Mouse (Mus musculus): ENCODE results near the gene Astn1.

The Astn1 gene

DNA sequence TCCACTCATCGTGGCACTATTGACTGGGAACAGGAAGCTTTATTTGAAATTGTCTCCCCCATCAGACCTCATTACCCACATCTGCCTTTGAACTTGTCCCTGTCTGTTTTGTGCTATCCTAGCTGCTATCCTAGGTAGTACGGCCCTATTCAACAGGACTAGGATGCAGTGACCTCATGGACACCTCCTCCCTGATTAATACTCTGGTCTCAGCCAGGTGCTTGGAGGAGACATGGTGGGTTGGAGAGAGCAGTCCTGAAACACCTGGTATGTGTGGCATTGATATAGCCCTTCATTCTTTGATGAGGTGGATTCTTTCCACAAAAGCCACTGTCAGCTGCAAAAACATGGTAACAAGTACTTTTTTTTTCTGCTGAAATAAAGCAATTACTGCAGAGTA lies 52.1 kb downstream of the Astn1 start:
- DNase-seq (ENCODE audit: extremely low spot score, low read depth, low spot score), result no peak

DNA sequence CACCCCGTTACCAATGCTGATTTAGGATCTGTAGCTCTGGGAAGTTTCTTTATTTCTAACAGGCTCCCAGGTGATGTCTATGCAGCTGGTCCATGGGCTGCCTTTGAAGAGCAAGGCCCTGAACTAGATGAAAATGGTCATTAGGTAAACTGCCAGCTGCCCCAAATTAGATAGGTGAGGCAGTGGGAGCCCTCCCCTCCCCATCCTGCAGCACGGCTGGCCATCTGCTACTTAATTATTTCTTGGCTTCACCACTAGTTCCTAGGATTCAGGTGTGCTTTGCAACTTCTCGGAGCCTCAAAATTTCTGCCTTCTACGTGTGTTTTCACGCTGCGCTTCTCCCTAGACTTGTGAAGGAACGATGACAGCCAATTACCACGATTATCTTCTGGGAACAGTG lies 59.4 kb downstream of the Astn1 start:
- DNase-seq (ENCODE audit: extremely low spot score, low read depth, low spot score), result no peak

DNA sequence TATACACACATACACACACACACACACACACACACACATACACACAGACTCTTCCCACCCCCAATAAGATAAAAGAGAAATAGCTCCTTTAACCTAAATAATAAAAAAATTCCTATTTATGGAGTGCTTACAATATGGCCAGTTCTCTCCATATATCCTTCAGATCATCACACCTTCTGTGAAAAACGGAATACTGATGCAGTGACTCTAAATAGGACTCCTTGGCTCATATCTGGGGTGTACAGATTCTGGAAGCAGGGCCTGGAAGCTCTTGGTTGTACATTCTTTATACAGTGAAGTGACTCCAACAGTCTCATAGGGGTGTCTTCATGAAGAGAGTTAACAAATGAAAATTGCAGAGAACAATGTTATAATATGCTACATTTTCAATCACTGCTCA lies 60.7 kb downstream of the Astn1 start:
- no peak for DNase-seq (ENCODE audit: extremely low spot score, low read depth, low spot score)

DNA sequence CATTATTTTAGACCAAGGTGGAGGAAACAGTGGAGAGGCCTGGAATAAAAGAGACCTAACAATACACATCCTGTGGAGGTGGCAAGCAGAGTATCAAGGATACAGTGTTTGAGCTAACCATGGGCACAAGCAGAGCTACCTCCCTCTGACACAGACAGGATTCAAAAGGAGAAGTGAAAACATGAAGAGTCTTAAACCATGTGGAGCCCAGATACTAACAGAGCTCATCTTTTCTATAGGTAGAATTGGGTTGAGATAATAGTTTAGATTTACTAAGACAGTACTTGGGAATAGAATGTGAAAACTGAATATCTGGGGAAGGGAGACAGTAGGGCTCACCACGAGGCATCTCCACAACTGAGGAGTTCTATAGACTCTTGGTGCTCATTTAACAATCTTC lies 84.0 kb downstream of the Astn1 start:
- no peak for DNase-seq (ENCODE audit: extremely low spot score, low read depth, low spot score)

DNA sequence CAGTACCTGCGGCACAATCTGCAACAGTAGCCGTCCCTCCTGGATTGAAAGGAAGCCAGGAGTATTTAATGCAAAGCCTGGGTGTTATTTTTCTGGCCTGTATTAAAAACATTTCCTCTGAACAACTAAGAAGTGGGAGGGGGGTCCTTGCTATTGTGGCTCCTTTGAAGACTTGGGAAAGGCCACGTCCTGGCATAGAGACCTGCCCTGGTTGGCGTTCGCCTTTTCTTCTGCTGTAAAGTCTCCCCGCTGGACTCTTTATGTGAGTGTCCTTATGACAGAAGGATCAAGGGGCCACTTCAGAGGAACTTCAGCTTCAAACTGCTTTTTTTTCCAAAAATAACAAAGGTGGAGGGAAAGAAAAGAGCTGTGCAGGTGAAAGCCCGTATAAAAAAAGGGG lies 85.9 kb downstream of the Astn1 start:
- no peak for DNase-seq (ENCODE audit: extremely low spot score, low read depth, low spot score)

DNA sequence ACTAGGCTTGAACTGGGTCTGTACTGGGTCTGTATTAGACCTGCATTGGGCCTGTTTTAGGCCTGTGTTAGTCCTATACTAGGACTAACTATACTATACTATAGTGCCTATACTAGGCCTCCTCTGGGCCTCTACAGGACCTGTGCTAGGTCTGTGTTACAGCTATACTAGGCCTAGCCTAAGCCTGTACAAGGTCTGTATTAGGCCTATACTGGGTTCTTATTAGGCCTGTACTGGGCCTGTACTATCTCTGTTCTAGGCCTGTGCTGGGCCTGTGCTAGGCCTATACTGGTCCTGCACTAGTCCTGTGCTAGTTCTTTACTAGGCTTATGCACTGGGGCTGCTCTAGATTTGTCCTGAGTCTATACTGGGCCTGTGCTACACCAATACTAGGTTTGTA lies 90.6 kb downstream of the Astn1 start:
- DNase-seq (ENCODE audit: extremely low spot score, low read depth, low spot score), result no peak

DNA sequence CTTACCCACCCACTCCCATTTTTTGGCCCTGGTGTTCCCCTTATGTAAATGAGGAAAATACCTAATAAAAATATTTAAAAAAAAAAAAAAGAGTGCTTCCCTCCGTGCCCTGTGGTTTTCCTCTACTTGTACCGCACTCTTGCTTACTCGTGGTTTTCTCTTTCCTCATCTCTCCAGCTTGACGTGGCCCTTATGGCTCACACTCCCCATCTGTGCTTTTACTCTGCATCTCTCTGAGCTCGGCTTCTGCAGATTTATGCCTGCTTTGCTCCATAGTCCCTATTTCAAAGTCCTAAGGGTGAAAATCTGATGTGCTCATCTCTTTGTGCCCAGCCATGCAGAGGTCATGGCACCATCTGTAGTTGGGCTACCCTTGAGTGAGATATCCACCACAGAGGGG lies 91.5 kb downstream of the Astn1 start:
- DNase-seq (ENCODE audit: extremely low spot score, low read depth, low spot score), result no peak

DNA sequence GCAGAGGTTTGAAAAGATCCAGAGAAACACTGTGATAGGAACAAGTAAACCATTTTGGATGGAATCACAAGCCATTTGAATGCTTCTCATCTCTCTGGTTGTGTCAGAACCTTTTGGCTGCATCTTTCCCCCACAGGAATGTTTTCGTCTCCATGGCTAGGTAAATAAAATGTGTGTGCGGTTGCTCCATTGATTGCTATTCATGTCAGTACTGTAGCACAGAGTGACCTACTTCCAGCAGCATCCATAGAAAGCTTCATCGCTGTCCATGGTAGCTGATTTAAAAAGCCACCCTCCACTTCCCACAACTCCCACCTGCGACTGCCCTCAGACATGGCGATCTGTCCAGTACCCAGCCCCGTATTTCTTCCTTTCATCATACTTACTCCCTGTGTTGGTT lies 101.9 kb downstream of the Astn1 start:
- DNase-seq (ENCODE audit: extremely low spot score, low read depth, low spot score), result no peak

DNA sequence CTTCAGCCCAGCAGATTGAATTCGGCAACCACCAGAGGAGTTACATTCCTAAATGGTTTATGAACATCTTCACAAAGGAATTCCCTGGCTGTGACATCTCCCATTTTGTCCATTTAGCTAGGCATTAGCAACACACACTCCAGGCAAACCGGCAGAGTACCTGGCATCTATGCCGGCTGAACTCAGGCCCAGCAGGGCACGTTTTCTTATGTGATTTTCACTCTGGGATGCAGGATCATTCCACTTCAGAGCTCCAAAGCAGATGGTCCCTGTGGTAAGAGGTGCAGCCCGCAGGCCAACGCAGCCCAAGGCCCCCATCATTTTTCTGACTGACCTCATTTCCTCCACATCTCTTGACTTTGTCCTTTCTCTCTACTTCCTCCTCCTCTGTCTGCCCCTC lies 103.2 kb downstream of the Astn1 start:
- no peak for DNase-seq (ENCODE audit: extremely low spot score, low read depth, low spot score)

DNA sequence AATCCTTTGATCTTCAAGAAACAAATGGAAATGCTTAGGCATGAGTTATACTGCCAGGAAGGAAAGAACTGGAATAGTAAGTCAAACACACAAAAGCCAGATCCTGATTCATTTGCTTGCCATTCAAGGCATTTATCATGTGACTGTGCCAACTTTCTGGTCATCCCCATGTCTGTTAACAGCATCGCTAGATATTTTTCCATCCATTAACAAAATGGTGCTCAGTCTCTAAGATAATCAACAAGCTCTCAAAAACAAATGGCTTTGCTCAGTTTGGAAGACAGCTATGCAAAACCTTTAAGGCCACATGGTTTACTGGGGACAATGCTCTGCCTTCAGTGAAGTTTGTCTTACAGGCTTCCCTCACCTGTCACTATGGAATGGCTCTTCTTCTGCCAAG lies 115.8 kb downstream of the Astn1 start:
- no peak for DNase-seq (ENCODE audit: extremely low spot score, low read depth, low spot score)

DNA sequence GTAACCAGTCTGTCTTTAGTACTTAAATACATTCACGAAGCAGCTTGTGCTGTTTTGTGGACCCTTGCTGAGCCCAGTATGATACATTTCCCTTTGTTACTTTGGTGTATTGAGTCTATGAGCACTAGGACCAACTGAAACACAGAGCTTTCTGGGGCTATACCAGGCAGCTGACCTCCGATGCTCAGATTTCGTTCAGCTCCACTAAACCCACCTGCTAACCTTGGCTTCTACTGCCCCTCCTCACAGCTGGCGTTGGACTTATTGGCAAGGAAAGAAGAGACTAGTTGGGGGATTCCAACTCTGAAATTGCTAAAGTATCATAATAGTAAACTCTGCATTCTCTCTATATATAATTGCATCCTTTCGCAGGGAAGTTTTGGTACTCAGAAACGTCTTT lies 118.2 kb downstream of the Astn1 start:
- no peak for DNase-seq (ENCODE audit: extremely low spot score, low read depth, low spot score)

DNA sequence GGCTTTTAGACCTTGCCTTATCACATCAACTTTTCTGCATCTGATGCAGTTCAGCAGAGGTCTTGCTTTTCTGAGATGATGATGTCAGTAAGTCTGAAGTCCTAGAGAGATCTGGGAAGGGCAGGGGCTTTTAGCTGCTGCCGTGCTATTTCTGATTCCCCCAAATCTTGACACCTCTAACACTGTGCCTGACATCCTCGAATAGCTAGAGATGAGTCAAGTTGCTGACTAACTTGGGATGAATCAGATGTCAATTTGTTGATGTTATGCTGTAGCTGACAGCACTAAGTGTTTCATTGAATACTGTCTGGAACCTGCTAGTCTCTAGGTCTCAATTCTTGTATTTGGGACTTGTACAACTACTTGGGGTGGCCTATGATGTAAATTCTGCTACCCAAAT lies 121.7 kb downstream of the Astn1 start:
- no peak for DNase-seq (ENCODE audit: extremely low spot score, low read depth, low spot score)

DNA sequence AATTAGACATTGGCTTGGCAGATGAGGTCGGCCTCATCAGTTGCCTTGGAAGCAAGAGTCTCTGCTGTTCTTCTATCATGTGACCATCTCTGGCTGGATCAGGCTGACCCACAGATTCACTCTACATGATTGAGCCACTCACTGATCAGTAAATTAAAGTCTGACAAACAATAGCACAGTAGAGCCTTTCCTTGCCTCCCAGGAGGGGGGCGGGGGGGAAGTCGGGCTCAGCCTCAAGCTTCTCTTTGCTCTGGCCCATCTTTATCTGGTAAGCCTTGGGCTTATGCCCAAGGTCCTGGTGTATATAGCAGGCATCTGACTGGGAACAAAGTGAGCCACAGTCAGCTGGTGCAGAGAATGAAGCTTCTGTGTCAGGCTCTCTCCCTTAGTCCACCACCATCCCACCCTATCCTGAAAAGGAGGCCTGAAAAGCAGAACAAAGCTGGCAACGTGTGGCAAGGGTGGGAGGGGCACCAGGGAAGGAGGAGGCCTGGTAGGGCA lies 127.5 kb downstream of the Astn1 start:
- DNase-seq (ENCODE audit: extremely low spot score, low read depth, low spot score), result no peak

DNA sequence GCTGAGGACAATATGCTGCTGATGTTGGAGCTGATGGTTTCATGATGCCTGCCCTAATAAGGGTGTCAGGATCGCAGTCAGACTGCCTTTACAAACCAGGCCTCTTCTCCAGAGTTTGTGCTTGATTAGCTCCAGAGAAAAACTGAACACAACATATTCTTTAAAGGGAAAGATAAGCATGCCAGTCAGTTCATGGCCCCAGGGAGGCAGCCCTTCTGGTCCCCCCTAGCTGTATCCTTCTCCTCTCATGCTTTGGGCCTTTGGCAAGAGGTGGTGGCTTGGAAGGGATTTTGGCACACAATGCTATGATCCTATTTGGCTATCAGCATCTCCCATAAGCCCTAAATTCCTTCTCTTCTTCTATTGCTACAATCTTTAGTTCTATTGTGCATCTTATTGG lies 128.1 kb downstream of the Astn1 start:
- no peak for DNase-seq (ENCODE audit: extremely low spot score, low read depth, low spot score)

DNA sequence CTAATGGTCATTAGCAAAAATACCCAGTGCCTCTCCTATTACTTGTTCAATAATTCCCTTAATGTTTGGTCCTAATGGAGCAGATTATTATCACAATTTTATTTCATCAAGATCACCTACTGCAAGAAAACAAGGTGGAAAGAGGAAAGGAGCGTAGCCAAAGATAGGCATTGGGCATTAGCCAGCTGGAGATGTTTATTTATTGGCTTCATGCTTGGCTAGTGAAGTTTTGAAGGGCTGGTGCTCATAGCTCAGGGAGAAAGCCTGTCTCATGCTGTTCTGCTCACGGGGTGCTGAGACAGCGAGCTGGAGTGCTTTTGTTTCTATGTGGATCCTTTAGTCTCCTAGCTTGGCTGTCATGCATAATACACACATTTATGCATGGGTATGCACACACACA lies 131.2 kb downstream of the Astn1 start:
- no peak for DNase-seq (ENCODE audit: extremely low spot score, low read depth, low spot score)

DNA sequence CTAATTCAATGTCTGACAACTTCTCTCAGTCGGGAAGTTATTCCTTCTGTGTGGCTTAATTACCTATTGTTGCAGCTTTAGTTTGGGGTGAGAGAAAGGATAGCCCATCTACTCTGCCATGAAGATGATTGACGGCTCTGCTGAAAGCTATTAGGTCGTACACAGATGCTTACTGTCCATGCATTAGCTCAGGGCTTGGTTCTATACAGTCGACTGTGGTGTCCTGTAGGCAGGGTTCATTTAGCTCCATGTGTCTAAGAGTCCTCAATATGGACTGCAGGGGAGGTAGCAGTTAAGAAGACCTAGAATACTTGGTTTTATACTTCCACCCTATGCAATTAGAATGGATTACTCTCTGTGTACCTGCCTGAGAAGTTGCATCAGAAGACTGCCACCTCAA lies 138.1 kb downstream of the Astn1 start:
- no peak for DNase-seq (ENCODE audit: extremely low spot score, low read depth, low spot score)

DNA sequence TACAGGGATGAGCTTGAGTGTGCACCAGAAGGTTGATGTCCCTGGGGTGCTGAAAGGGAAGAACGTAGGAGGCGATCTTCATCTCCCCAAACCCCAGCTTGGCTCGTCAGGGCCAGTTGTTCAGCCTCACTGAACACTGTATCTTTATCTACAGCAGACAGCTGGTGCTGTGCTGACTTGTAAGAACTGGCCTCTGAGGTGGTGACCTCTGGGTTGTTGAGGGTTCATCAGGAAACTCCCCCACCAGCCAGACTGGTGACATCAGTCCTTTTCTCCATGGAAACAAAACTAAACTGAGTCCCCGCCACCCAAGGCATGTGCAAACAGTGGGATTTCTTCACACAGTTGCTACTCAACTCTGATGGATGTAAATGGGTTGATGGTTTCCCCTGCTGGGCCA lies 138.9 kb downstream of the Astn1 start:
- DNase-seq (ENCODE audit: extremely low spot score, low read depth, low spot score), result no peak

DNA sequence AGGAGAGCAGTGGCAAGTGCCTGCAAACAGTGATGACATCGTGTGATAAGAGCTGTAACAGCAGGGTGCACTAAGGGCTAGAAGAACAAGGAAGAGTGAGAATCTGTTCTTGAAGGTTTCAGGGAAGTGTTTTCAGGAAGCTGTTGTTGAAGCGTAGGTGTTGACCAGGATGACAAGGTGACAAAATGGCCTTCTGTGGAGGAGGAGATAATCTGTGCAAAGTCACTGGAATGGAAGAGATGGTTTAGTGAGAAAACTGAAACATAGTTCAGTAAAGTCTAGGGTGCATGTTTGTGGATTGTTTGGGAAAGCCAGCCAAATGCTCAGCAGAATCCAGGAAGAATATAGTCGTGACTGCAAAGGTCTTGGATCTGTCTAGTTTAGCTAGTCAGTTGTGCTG lies 145.5 kb downstream of the Astn1 start:
- DNase-seq (ENCODE audit: extremely low spot score, low read depth, low spot score), result no peak

DNA sequence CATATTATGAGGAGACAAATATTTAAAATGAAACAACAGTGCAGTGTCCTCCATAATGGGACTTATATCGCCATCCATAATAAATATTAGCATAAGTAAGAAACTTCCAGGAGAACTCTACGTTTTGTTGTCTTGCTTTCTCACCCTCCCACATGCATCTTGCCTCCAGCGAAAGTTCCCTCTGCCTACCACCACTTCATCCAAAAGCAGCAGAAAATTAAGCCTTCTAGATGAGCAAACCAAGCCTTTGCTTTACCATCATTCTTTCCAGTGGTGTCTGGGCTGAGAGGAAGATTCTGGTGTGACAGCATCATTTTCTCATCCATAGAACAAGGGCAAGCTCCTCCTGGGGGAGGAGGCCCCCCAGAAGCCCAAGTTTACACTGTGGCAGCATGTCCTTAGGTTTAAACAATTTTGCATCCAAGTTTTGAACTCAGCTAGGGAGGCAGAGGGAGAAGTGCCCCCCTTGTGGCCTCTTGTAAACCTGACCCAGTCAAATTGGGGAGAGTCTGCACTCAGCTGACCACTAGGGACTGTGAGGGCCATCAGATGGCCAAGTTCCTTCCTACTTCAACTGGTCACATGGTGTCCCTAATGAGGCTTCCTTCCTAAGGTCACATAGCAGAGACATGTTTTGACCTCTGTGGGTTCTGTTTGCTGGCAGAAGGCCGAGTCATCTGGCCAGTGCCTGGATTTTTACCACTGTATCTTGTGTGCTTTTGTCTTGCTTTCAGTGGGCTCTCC lies 147.2 kb downstream of the Astn1 start:
- DNase-seq (ENCODE audit: extremely low spot score, low read depth, low spot score), result no peak

DNA sequence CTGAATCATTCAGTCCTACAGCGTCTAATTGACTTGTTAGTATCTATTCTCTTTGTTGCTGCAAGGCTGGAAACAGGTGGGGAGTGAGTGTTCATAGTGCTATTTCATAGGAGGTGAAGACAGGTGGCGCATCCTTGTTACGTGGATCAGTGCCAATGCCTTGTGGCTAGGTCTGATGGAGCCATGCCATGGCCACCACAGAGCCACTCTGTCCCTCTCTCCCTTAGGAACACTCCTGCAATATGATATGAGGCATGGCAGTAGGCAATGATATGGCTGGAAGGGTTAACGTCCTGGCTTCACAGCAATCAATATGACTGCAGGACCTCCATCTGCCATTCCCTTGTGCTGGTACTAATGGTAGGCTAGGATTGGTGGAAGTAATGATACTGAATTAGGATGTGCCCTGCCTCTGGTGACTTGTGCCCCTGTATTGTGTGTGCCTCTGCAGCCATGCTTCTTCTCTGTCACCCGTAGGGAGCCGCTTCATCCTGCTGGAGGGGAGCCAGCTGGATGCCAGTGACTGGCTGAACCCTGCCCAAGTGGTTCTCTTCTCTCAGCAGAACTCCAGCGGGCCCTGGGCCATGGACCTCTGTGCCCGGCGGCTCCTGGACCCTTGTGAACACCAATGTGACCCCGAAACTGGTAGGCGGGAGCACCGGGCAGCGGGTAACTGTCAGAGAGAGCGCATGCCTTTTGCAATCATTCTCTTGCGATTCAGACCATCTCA lies 148.6 kb downstream of the Astn1 start:
- DNase-seq (ENCODE audit: extremely low spot score, low read depth, low spot score), result no peak

DNA sequence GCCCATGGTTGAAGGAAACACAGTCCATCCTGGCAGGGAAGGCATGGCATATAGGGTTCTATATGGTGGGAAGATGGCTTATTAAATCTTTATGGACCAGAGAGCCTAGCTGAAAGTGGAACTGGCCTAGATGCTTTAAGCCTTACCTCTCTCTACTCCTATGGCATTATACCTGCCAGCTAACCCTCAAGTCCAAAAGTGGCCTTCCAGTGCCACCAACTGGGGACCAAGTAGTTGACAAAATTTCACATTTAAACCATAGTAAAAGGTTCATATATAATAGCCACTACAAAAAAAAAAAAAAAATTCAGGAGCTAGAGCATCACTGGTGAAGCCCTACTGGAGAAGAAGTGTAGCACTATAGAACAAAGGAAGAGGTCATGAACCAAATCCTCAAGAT lies 150.0 kb downstream of the Astn1 start:
- no peak for DNase-seq (ENCODE audit: extremely low spot score, low read depth, low spot score)

DNA sequence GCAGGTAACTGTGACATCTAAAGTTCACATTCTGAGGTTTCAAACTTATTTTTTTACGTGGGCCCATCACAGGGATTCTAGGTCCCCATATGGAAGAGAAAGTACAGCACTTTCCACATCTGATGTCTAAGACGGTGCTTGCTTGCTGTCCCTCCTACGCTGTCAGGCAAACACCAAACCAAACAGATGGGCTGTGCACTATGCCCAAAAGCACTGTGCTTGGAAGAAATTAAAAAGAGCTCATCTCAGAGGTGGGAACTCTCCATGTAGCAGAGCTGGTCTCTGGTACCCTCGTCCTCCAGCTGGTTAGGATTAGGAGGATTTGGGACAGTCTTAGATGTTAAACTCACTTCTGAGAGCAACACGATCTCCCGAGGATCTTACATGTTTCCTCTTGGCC lies 150.6 kb downstream of the Astn1 start:
- DNase-seq (ENCODE audit: extremely low spot score, low read depth, low spot score), result no peak

DNA sequence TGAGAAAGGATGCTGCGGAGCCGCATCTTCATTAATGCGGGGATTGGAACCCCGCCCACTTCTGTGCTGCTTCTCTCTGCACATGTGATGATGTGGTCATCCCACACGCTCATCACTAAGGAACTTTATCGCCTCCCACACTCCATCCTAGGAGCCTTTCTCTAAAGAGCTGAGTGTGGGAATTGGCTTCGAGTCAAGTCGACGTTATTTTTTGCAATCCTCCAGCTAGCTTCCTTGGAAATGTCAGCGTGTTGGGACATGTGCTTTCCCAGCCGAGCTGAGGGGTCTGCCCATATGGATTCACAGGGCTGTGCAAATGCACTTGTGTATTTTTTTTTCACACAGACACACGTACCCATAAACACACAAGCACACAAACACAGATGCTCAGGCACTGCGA lies 151.5 kb downstream of the Astn1 start:
- no peak for DNase-seq (ENCODE audit: extremely low spot score, low read depth, low spot score)
